Mouse (Mus musculus): ENCODE results near the gene Stra6l. TPM values are rescaled to one million over a fixed set of nuclear protein-coding genes. Genes with fewer than 3 reads are reported as not detected.

Stra6l gene
- polyA plus RNA-seq, 1 experiment: not detected

GRCm38 (mm10) chr4:45820074-45820830 lies 28.2 kb upstream of the Stra6l start:
- H3K36me3 ChIP-seq (replicated peaks; ENCODE audit: low read length): no peaks in the 10 kb centered on the region
- peaks cover 73% of the 10 kb centered on the region for H3K27me3 ChIP-seq (replicated peaks)
- peaks cover 16% of the 10 kb centered on the region for H3K4me1 ChIP-seq
- TF ChIP-seq FLI1 (IDR thresholded peaks at IDR 0.05; ENCODE audit: low read length) (no peak), GATA1 (IDR thresholded peaks at IDR 0.05; ENCODE audit: borderline replicate concordance, low read length) (no peak)
- H3K4me3 ChIP-seq (replicated peaks): peak overlapping the region; percentile 86
- no peaks in the 10 kb centered on the region for H3K9me3 ChIP-seq

GRCm38 (mm10) chr4:45821995-45822394 lies 26.5 kb upstream of the Stra6l start:
- Histone ChIP-seq H3K4me3 (replicated peaks) (no peak overlapping the region), H3K27me3 (replicated peaks) (peaks cover 81% of the 10 kb centered on the region), H3K4me1 (peaks cover 16% of the 10 kb centered on the region), H3K9me3 (no peaks in the 10 kb centered on the region), H3K36me3 (replicated peaks; ENCODE audit: low read length) (no peaks in the 10 kb centered on the region)
- TF ChIP-seq GATA1 (IDR thresholded peaks at IDR 0.05; ENCODE audit: borderline replicate concordance, low read length): no peak
- no peak for TF ChIP-seq FLI1 (IDR thresholded peaks at IDR 0.05; ENCODE audit: low read length)

DNA sequence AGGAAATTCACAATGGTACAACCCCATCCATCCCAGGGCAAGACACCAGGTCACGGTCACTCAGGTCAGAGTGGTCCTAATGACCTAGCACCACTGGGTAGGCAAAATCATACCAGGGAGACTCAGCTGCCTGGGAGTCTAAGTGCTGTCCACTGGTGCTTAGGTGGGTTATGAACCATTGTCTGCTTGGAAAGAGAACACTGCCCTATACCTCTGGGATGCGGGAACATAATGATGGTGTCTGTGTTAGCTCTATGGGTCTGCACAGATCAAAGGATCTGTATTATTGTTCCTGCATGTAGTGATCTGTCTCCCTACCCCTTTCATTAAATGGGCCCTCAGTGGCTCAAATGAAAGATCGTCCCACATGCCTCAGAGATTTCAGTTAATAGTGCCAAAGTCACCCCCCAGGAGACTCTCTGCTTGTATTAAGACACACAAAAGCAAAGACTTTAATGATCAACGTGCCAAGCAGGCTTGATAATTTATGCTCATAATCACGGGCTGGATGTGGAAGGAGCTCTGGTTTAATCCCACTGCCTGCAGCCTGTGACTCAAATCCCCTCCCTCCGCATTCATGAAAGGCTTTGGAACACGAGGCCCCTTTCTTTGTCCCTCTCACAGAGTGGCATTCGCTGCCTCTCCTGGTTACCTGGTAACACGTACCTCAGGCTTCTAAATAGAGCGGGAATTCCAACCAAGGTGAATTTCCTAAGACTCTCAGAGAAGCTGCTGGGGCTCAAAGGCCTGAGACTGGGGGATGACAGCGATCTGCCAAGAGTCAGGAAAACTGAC lies 25.5 kb upstream of the Stra6l start:
- H3K4me3 ChIP-seq (replicated peaks): no peak overlapping the region
- peaks cover 16% of the 10 kb centered on the region for H3K4me1 ChIP-seq
- peaks cover 88% of the 10 kb centered on the region for H3K27me3 ChIP-seq (replicated peaks)
- H3K36me3 ChIP-seq (replicated peaks; ENCODE audit: low read length): no peaks in the 10 kb centered on the region
- no peaks in the 10 kb centered on the region for H3K9me3 ChIP-seq
- TF ChIP-seq GATA1 (IDR thresholded peaks at IDR 0.05; ENCODE audit: borderline replicate concordance, low read length): no peak
- no peak for TF ChIP-seq FLI1 (IDR thresholded peaks at IDR 0.05; ENCODE audit: low read length)

DNA sequence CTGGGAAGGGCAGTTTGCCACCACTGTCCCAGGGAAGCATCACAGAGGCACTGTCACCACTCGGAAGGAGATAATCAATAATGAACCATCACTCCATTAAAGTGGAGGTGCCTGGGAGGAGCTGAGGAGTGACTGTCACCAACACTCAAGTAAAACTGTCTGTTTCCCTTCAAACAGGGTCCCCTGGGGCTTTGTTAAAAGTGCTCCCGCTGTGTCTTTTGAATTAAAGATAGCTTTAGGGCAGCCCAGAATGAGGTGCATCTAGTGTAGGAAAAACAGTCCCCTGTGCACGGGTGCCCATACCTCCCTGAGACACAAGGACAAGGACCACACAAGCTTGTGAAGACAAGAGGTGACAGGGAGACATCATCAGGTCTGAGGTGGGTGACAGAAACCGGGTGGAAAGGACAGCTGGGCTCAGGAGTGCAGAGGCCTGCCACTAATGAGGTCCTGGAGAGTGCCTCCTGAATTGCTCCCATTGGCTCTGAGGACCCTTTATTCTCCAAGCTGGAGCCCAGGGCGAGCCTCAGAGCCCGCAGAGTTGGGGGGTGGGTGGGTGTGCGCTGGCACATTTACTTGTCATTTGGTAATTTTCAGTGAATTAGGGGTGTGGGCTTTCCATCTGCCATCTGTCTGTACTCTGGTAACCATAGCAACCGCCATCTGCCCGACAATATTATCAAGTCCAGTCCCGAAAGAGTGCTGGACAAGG lies 24.3 kb upstream of the Stra6l start:
- Histone ChIP-seq H3K9me3 (no peaks in the 10 kb centered on the region), H3K27me3 (replicated peaks) (peaks cover 87% of the 10 kb centered on the region), H3K36me3 (replicated peaks; ENCODE audit: low read length) (no peaks in the 10 kb centered on the region), H3K4me1 (peaks cover 9% of the 10 kb centered on the region), H3K4me3 (replicated peaks) (no peak overlapping the region)
- no peak for TF ChIP-seq FLI1 (IDR thresholded peaks at IDR 0.05; ENCODE audit: low read length)
- TF ChIP-seq GATA1 (IDR thresholded peaks at IDR 0.05; ENCODE audit: borderline replicate concordance, low read length): no peak

DNA sequence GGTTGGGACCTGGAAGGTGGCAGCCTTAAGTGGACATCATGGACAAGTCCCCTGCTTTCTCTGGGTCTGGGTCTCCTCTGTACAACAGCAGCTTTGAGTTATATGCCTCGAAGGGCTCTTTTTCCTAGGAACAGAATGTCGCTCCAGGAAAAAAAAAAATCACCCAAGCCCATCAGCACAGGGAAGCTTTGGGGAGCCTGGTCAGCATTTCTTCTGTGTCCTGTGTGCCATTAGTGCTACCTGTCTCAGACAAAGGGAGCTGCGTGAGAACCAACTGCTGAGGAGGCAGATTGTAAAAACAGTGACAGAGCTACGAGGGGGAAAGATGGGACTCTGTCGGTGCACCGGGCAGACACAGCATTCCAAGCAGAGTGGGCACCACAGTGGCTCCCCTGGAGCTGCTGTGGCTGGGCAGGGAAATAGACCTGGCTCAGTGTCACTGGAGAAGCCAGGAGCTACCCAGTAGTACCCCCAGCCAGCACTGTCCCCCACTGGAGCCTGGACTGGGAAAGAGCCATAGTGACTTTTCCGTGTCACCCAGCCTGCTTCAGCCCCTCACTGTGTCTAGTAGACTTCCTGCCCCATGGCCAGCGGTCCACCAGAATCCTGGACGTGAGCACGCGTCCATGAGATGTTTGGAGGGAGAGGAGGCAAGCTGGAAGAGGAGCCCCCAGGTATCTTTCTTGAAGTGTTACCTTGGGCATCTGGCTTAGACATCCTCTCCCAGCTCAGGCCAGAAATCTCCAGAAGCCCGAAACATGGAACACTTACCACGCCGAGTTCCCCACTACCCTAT lies 23.5 kb upstream of the Stra6l start:
- Histone ChIP-seq H3K27me3 (replicated peaks) (peaks cover 87% of the 10 kb centered on the region), H3K4me1 (peaks cover 1% of the 10 kb centered on the region; the same call in 1 of the 2 replicates), H3K9me3 (no peaks in the 10 kb centered on the region), H3K4me3 (replicated peaks) (no peak overlapping the region), H3K36me3 (replicated peaks; ENCODE audit: low read length) (no peaks in the 10 kb centered on the region)
- TF ChIP-seq FLI1 (IDR thresholded peaks at IDR 0.05; ENCODE audit: low read length) (no peak), GATA1 (IDR thresholded peaks at IDR 0.05; ENCODE audit: borderline replicate concordance, low read length) (no peak)

DNA sequence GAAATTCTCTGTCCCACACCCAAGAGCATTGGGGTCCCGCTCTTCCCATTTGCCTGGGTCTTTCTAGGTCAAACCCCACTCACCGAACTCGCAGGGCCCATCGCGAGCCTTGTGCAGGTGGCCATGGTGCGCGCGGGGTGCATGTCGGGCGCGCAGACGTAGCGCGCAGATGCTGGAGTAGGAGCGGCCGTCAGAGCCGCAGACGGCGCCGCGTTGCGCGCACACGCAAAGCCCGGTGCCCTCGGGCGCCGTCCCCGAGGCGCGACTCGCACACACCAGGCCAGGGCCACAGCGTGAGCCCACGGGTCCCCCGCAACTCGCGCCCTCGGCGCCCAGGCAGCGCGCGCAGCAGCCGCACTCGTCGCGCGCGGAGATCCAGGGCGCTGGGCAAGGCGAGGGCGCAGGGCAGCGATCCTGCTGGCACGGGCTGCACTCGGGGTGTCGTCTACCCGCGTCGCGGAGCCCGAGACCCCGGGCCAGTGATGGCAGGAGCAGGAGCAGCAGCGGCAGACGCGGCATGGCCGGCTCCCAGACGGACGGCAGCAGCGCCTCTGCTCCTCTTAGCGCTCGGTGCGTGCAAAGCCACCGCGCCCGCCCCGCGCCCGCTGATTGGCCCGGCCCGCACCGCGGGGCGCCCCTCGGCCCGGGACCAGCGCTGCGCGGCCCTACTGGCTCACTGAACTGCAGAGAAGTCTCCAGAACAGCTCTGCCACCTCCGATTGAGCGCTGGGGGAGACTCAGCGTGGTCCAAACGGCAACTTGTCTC lies 22.0 kb upstream of the Stra6l start, which contains the start of gene Igfbpl1:
Gene Igfbpl1, minus strand, starts transcription at position 649 of the 766 bp plus-strand sequence.
- Histone ChIP-seq H3K27me3 (replicated peaks) (peaks cover 90% of the 10 kb centered on the region), H3K4me3 (replicated peaks) (no peak within 1 kb of the TSS), H3K9me3 (no peaks in the 10 kb centered on the region), H3K4me1 (no peaks in the 10 kb centered on the region), H3K36me3 (replicated peaks; ENCODE audit: low read length) (no peaks in the 10 kb centered on the region)
- TF ChIP-seq GATA1 (IDR thresholded peaks at IDR 0.05; ENCODE audit: borderline replicate concordance, low read length) (no peak), FLI1 (IDR thresholded peaks at IDR 0.05; ENCODE audit: low read length) (no peak)

DNA sequence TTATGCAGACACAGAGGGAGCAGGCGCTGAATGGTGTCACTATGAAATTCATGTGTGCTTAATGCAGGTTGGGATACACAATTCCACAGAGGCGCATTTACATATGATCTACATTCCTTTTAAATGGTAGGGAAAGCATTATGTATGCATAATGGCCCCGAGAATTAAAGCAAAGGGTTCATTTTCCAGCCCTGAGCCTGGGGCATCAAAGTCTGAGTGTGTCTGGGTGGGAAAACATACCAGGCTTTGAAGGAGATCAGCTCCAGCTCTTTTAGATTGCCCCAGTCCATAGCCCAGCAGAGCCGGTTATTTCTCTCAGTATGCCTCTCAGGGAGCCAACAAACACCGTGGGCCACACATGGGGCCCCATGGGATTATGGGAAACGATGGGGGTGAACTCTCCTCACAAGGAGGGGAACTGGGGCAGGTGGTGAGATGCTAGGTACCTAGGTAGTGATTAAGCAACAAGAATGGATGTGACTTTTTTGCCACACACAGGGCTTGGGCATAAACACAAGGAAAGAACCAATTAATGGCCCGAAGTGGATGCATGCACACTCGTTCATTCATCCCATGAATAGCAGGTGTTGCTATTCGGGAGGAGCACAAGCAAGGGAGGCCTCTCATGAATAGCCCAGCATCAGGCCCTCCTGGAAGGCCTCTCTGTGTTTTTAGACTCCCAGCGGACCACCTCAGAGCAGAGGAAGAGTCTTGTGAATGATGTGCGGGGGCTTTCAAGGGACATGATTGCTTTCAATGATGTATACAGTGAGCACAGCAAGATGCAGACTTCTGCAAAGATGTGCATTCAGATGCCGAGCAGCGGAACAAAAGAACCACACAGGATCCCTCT lies 18.3 kb upstream of the Stra6l start:
- Histone ChIP-seq H3K4me1 (no peaks in the 10 kb centered on the region; the same call in 1 of the 2 replicates), H3K36me3 (replicated peaks; ENCODE audit: low read length) (no peaks in the 10 kb centered on the region), H3K9me3 (no peaks in the 10 kb centered on the region), H3K4me3 (replicated peaks) (no peak overlapping the region), H3K27me3 (replicated peaks) (peaks cover 75% of the 10 kb centered on the region)
- no peak for TF ChIP-seq FLI1 (IDR thresholded peaks at IDR 0.05; ENCODE audit: low read length)
- no peak for TF ChIP-seq GATA1 (IDR thresholded peaks at IDR 0.05; ENCODE audit: borderline replicate concordance, low read length)

DNA sequence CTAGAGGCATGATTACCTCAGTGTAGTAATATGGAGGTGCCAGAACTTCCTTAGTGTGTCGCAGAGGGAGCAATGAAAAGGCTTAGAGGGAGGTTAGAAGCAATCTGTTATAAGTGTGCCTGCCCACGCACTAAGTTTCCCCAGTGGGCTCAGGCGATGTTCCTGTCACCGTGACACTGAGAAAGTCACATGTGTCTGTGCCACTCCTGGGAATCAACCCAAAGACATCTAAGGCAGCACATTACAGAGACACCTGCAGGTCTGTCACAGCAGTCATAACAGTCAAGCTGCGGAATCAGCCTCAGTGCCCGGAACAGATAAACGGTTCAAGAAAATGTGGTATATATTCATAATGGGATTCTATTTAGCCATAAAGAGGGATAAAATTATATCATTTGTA lies 16.5 kb upstream of the Stra6l start:
- H3K4me3 ChIP-seq (replicated peaks): no peak overlapping the region
- H3K27me3 ChIP-seq (replicated peaks): peaks cover 57% of the 10 kb centered on the region
- H3K36me3 ChIP-seq (replicated peaks; ENCODE audit: low read length): no peaks in the 10 kb centered on the region
- H3K9me3 ChIP-seq: no peaks in the 10 kb centered on the region
- no peak for TF ChIP-seq GATA1 (IDR thresholded peaks at IDR 0.05; ENCODE audit: borderline replicate concordance, low read length)
- no peak for TF ChIP-seq FLI1 (IDR thresholded peaks at IDR 0.05; ENCODE audit: low read length)
- no peaks in the 10 kb centered on the region; the same call in 1 of the 2 replicates for H3K4me1 ChIP-seq
